Mouse (Mus musculus): ENCODE results near the gene Mphosph6. TPM values are rescaled to one million over a fixed set of nuclear protein-coding genes. Genes with fewer than 3 reads are reported as not detected.

Mphosph6 gene
- polyA plus RNA-seq (2017; shearing (Covaris generic)), result 42.7 TPM

GRCm38 (mm10) chr8:117801443-117802298, at the start of gene Mphosph6:
Mphosph6 (minus strand) TSS chr8:117801943.

Other genes with a start within 250 kb of the Mphosph6 start
- 4.1 TPM for gene Sdr42e1, start 128.3 kb downstream of the Mphosph6 start, polyA plus RNA-seq (2017; shearing (Covaris generic))
- gene Hsd17b2, start 100.0 kb downstream of the Mphosph6 start, polyA plus RNA-seq (2017; shearing (Covaris generic)), result not detected